Mouse (Mus musculus) cortical plate, adult 2 months (tissue): ENCODE measurements around the gene Proser3. TPM values are rescaled to one million over a fixed set of nuclear protein-coding genes. Genes with fewer than 3 reads are reported as not detected.
A peak's percentile ranks its signal among the peaks of the same experiment; 100 is the strongest.

Experiments
- H3K27ac ChIP-seq: fragments of 200-500 bp; 2 replicates; pipeline ENCODE4 v1.5.1; 2012; ENCODE audit warnings: low read length, control low read depth, inconsistent platforms; ENCODE audit not compliant: insufficient read depth
- H3K4me1 ChIP-seq: fragments of 200-500 bp; 2 replicates; pipeline ENCODE4 v1.6.1; 2011; ENCODE audit warnings: low read length; ENCODE audit not compliant: control insufficient read depth, insufficient read depth
- H3K4me3 ChIP-seq: fragments of 200-500 bp; 2 replicates; pipeline ENCODE4 v1.5.1; 2011; ENCODE audit warnings: mild to moderate bottlenecking, low read length, control low read depth; ENCODE audit not compliant: insufficient read depth
- CTCF ChIP-seq: fragments of 200-500 bp; IDR thresholded peaks from 2 replicates; pipeline ENCODE4 v1.5.1; 2011; ENCODE audit warnings: mild to moderate bottlenecking, control low read depth, low read length; ENCODE audit not compliant: insufficient read depth; ENCODE audit errors: extremely low read depth
- POLR2A ChIP-seq: fragments of 200-500 bp; IDR thresholded peaks from 2 replicates; pipeline ENCODE4 v1.6.1; 2011; ENCODE audit warnings: mild to moderate bottlenecking, low read length, control low read depth; ENCODE audit not compliant: insufficient read depth; ENCODE audit errors: extremely low read depth
- polyA plus RNA-seq: library from polyadenylated mRNA; depleted of rRNA; stranded (reverse); fragments of >200 nt; gene quantifications from 2 replicates; pipeline ENCODE4 v1.2.3, GENCODE M21; 2012; rRNA removed

The Proser3 gene
- polyA plus RNA-seq: 4.7 and 6.2 TPM in 2 replicates

- Histone ChIP-seq H3K27ac (peak within 1 kb of the TSS; percentile 85), H3K4me3 (peak within 1 kb of the TSS; percentile 71), H3K4me1 (no peaks in the 10 kb centered on the region)
- TF ChIP-seq CTCF: no peak
- peak; percentile 95 for TF ChIP-seq POLR2A
Measured at GRCm38 (mm10) chr7:30552102-30553020, at the start of gene Proser3, which contains the start of gene Hspb6. Gene Proser3 (minus strand): TSS chr7:30552299. Gene Hspb6 (plus strand): TSS chr7:30552178.

DNA sequence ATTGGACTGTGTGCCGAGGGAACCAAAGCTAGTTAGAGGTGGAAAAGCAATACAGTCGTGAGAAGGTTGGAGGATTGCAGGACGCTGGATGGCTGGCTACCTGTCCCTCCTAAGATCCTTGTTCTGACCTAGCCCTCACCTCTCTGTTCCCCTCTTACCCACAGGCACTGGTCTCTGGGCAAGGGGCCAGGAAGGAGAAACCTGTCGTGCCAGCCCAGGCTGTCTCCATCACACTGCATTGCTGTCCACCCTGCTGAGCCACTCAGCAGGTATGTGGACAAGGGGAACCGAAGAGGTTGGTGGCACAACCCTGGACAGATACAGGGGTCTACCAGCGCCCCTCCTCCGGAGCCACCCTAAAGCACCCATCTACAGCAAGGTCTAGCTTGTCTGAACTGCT is 48.6 kb upstream of the Proser3 start:
- TF ChIP-seq CTCF (no peak), POLR2A (no peak)
- no peaks in the 10 kb centered on the region for H3K4me1 ChIP-seq
- H3K27ac ChIP-seq: no peak overlapping the region
- H3K4me3 ChIP-seq: no peak overlapping the region

DNA sequence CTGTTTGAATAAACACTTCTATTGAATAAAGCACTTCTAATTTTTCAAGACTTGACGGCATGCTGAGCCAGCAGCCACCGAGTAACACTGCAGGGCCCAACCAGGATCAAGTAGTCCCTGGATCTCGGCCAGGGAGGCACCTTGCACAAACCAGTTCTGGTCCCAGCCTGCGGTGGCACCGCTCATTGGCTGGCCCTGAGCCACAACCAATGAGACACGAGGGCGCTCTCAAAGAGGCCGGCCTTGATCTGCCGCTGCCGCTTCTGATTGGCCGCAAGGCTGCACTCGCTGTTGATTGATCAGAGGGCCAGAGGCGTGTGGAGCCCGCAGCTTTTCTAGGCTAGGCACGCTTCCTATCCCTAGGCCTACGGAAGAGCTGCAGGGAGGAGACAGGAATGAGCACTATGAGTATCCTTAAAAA is 47.8 kb upstream of the Proser3 start:
- no peak overlapping the region for H3K4me3 ChIP-seq
- no peak for TF ChIP-seq CTCF
- 0 out of 2 replicates have a peak, but pooled peaks have one; percentile 18 for TF ChIP-seq POLR2A
- no peak overlapping the region for H3K27ac ChIP-seq
- no peaks in the 10 kb centered on the region for H3K4me1 ChIP-seq

DNA sequence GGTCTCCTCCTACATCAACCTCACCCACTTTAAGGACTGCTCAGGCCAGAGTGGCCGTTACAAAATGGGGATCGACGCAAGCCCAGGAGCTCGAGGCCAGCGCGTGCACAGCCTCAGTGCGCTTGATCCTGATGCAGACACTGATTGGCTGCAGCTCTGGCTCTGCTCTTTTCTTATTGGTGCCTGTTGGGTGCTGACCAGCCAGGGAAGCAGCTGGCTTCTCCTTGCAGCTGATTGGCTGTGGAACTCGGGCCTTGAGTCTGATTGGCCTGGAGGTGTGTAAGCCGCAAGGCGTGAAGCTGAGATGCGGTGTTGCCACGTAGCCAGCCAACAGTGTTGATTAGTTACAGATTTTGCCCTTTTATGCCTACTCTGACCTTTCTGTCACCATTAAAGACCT is 46.7 kb upstream of the Proser3 start, which contains the start of gene Zbtb32:
Zbtb32 (minus strand) TSS at position 124 of the 400 bp plus-strand sequence.
- no peak within 1 kb of the TSS for H3K4me3 ChIP-seq
- H3K4me1 ChIP-seq: no peaks in the 10 kb centered on the region
- TF ChIP-seq POLR2A: no peak
- TF ChIP-seq CTCF: no peak
- no peak within 1 kb of the TSS for H3K27ac ChIP-seq

DNA sequence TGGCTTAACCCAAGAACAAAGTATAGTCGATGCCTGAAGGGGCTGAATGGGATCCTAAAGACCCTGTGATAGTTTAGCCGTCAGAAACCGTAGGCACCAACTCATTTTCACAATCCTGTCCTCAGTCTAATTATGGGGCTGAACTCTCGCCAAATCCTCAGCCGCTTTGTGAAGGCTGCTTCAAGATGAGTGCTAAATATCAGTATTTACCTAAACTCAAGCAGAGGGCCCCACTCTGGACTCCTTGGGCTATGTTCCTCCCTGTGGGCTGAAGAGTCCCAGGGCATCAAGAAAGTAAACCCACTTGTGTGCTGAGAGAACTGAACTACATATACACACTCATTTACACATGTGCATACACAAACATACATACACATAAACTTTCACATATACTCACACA is 44.7 kb upstream of the Proser3 start:
- TF ChIP-seq POLR2A (no peak), CTCF (no peak)
- H3K27ac ChIP-seq: no peak overlapping the region
- no peak overlapping the region for H3K4me3 ChIP-seq
- H3K4me1 ChIP-seq: no peaks in the 10 kb centered on the region

DNA sequence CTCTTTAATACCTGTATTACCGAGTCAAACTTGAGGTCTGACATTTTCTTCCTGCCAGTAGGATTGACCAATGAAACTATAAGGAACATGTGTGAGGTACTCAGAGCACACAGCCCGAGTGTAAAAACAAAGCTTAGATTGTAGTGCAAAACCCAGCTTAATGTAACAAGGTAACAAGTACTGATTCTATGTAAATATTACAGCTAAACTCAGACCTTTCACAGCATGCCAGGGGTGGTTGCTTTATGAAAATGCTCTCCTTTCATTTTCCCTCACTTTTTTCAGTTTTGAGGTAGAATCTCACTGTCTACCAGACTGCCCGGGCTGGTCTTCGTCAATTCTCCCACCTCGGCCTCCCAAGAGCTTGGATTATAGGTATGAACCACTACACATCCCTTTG is 44.0 kb upstream of the Proser3 start:
- TF ChIP-seq POLR2A: no peak
- TF ChIP-seq CTCF: no peak
- no peak overlapping the region for H3K27ac ChIP-seq
- H3K4me1 ChIP-seq: no peaks in the 10 kb centered on the region
- no peak overlapping the region for H3K4me3 ChIP-seq

DNA sequence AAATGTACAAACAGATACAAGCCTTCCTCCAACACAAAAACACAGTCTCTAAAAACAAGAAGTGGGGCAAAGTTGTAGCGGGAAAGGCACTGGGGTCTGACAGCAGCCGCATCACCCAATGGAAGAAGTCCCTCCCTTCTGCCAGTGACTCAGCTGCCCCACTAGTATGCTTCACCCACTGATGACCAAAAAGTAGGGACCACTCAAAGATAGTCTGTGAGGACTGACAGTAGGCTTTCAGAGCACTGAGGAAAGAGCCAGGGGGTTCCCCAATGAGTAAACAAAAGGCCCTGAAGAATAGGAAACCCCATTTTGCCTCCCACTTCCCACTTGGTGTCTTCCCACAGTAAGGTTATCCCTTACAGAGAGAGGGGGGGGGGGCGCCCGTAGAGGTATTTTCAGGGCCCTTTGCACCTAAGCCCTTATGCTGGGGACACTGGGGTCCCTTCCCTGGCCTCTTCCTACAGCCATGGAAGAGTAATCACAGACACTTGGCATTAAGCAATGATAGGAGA is 42.5 kb upstream of the Proser3 start:
- no peak for TF ChIP-seq CTCF
- Histone ChIP-seq H3K27ac (no peak overlapping the region), H3K4me3 (no peak overlapping the region), H3K4me1 (no peaks in the 10 kb centered on the region)

DNA sequence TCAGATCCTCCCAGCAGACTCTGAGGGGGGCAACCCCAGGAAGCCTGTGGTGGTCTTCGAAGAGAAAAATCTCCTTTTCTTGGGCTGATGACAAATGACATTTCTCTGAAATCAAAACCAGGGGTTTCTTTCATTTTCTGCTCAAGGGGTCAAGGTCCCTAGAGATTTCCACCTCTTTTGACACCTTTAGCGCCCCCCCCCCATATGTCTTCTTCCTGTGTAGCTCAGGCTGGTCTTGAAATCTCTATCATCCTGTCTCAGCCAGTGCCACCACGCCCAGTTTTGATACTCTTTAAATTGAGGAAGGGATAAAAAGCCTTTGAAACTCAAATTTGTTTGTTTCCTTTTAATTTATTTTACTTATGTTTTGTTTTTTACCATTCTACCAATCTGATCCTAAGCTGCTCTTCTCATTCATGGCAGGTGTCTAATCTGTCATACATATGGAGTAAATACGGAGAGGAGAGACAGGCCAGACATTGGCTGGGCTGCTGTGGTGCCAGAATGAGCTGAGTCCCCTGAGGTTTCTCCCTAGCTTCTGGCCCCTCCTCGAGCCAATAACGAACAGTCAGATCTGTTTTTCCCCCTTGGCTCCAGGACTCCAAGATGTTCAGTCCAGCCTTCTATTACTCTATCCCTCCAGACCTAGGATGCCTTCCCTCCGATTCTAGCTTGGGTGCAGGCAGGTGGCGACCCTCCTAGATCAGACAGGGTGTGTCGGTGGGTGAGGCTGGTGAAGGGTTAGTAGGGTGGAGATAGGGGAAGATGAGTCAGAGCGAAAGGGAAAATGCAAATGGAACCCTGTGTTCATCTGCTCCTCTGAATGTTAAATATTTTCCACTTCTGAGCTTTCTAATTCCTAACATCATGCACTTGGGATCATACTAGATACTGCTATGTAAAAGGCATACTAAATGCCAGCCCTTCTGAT is 41.7 kb upstream of the Proser3 start:
- H3K4me1 ChIP-seq: no peaks in the 10 kb centered on the region
- no peak overlapping the region for H3K4me3 ChIP-seq
- TF ChIP-seq CTCF: no peak
- no peak for TF ChIP-seq POLR2A
- no peak overlapping the region for H3K27ac ChIP-seq

DNA sequence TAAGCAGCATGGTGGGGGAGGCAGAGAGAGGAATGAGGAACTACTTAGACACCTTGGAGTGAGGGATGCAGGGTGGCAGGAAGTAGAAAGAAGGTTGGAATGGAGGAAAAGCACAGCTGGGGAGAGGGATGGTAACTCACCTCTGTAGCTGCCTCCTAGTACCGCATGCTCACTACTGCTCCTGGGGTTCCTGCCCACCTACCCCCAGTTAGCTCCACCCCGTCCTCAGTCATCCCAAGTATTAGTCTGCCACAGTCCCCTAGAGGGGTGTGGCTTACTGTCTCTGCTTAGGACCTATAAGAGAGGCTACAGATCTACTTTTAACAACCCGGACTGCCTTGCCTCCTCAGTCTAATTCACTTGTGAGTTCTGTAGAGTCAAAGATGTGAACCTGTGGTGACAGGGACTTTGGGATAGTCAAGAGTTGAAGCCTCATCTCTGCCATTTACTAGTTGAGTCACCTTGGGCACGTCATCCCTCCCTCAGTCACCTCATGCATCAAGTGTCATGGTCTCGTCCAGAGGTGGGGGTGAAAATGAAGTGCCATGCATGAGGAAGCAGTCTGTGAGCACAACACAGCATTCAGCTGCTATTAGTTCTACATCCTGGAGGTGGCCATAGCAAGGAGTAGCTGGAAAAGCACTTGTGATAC is 40.8 kb upstream of the Proser3 start:
- no peak overlapping the region for H3K27ac ChIP-seq
- no peak for TF ChIP-seq POLR2A
- TF ChIP-seq CTCF: no peak
- H3K4me1 ChIP-seq: no peaks in the 10 kb centered on the region
- H3K4me3 ChIP-seq: no peak overlapping the region
